Mouse (Mus musculus): ENCODE results near the gene Mdfic. TPM values are rescaled to one million over a fixed set of nuclear protein-coding genes. Genes with fewer than 3 reads are reported as not detected.
"Not testable (repeated sequence)": the region's sequence is repeated elsewhere in the genome, so short reads cannot be mapped to it uniquely, and the experiment has no call there.

Mdfic gene
- 2.9 and 6.7 TPM in 2 replicates for total RNA-seq (2015; ENCODE audit: low replicate concordance)
- 4.5 and 6.0 TPM in 2 replicates for total RNA-seq (2017; ENCODE audit: low replicate concordance)

GRCm38 (mm10) chr6:15720461-15720817, at the start of gene Mdfic:
Gene Mdfic (plus strand): TSS chr6:15720661.
- ATAC-seq (replicated peaks; ENCODE audit: low FRiP score, poor library complexity, severe bottlenecking): no peak

GRCm38 (mm10) chr6:15671364-15671763, 49.1 kb upstream of the Mdfic start:
- no peak for ATAC-seq (replicated peaks; ENCODE audit: low FRiP score, poor library complexity, severe bottlenecking)

- no peak for ATAC-seq (replicated peaks; ENCODE audit: low FRiP score, poor library complexity, severe bottlenecking)
These were observed 10.4 kb upstream of the Mdfic start for GRCm38 (mm10) chr6:15710080-15710479.

GRCm38 (mm10) chr6:15710706-15711105, 9.8 kb upstream of the Mdfic start:
- ATAC-seq (replicated peaks; ENCODE audit: low FRiP score, poor library complexity, severe bottlenecking): no peak

- ATAC-seq (replicated peaks; ENCODE audit: low FRiP score, poor library complexity, severe bottlenecking): no peak
These were observed 7.5 kb upstream of the Mdfic start for GRCm38 (mm10) chr6:15712860-15713385.

GRCm38 (mm10) chr6:15714036-15714435, 6.4 kb upstream of the Mdfic start:
- ATAC-seq (replicated peaks; ENCODE audit: low FRiP score, poor library complexity, severe bottlenecking): not testable (repeated sequence)

GRCm38 (mm10) chr6:15714996-15715844, 5.2 kb upstream of the Mdfic start:
- ATAC-seq (replicated peaks; ENCODE audit: low FRiP score, poor library complexity, severe bottlenecking): no peak

- ATAC-seq (replicated peaks; ENCODE audit: low FRiP score, poor library complexity, severe bottlenecking): no peak
These were observed 542 bp upstream of the Mdfic start for GRCm38 (mm10) chr6:15719919-15720318.

- ATAC-seq (replicated peaks; ENCODE audit: low FRiP score, poor library complexity, severe bottlenecking): no peak
These were observed 606 bp downstream of the Mdfic start for GRCm38 (mm10) chr6:15720818-15721715.

- ATAC-seq (replicated peaks; ENCODE audit: low FRiP score, poor library complexity, severe bottlenecking): no peak
These were observed 1.2 kb downstream of the Mdfic start for GRCm38 (mm10) chr6:15721716-15722031.

- ATAC-seq (replicated peaks; ENCODE audit: low FRiP score, poor library complexity, severe bottlenecking): not testable (repeated sequence)
These were observed 2.2 kb downstream of the Mdfic start for GRCm38 (mm10) chr6:15722631-15723030.

GRCm38 (mm10) chr6:15724304-15724703, 3.8 kb downstream of the Mdfic start:
- no peak for ATAC-seq (replicated peaks; ENCODE audit: low FRiP score, poor library complexity, severe bottlenecking)

GRCm38 (mm10) chr6:15726422-15726821, 6.0 kb downstream of the Mdfic start:
- ATAC-seq (replicated peaks; ENCODE audit: low FRiP score, poor library complexity, severe bottlenecking): no peak

- ATAC-seq (replicated peaks; ENCODE audit: low FRiP score, poor library complexity, severe bottlenecking): no peak
These were observed 7.4 kb downstream of the Mdfic start for GRCm38 (mm10) chr6:15727681-15728410.

GRCm38 (mm10) chr6:15728844-15729577, 8.6 kb downstream of the Mdfic start:
- no peak for ATAC-seq (replicated peaks; ENCODE audit: low FRiP score, poor library complexity, severe bottlenecking)

- no peak for ATAC-seq (replicated peaks; ENCODE audit: low FRiP score, poor library complexity, severe bottlenecking)
These were observed 9.8 kb downstream of the Mdfic start for GRCm38 (mm10) chr6:15730258-15730657.

- ATAC-seq (replicated peaks; ENCODE audit: low FRiP score, poor library complexity, severe bottlenecking): no peak
These were observed 10.2 kb downstream of the Mdfic start for GRCm38 (mm10) chr6:15730666-15731065.

- no peak for ATAC-seq (replicated peaks; ENCODE audit: low FRiP score, poor library complexity, severe bottlenecking)
These were observed 11.0 kb downstream of the Mdfic start for GRCm38 (mm10) chr6:15731452-15731851.

- ATAC-seq (replicated peaks; ENCODE audit: low FRiP score, poor library complexity, severe bottlenecking): no peak
These were observed 17.0 kb downstream of the Mdfic start for GRCm38 (mm10) chr6:15737312-15737911.

All from erythroid progenitor cell, adult 5-6 weeks (primary cell).